Mouse (Mus musculus): ENCODE measurements around the gene Ppp1r8. TPM values are rescaled to one million over a fixed set of nuclear protein-coding genes. Genes with fewer than 3 reads are reported as not detected.
"Not testable (repeated sequence)": the region's sequence is repeated elsewhere in the genome, so short reads cannot be mapped to it uniquely, and the experiment has no call there.

Ppp1r8 gene
- polyA plus RNA-seq, 1 experiment from 2014 or later: 74.7 TPM

- WGBS: 78% methylated on average over 9 of the region's 9 CpGs
- Histone ChIP-seq H3K27ac (no peak overlapping the region), H3K9me3 (no peaks in the 10 kb centered on the region), H3K4me2 (no peak overlapping the region), H3K36me3 (replicated peaks) (no peaks in the 10 kb centered on the region), H3K9ac (no peak overlapping the region), H3K27me3 (peaks cover 31% of the 10 kb centered on the region), H3K4me3 (replicated peaks) (no peak overlapping the region), H3K4me1 (peaks cover 6% of the 10 kb centered on the region)
- no peak for ATAC-seq (ENCODE audit: low FRiP score)
Measured at GRCm38 (mm10) chr4:132794028-132794427, 48.9 kb downstream of the Ppp1r8 start.

GRCm38 (mm10) chr4:132793322-132794004 is 49.5 kb downstream of the Ppp1r8 start:
- H3K4me2 ChIP-seq; H3K9me3 ChIP-seq; H3K9ac ChIP-seq; H3K36me3 ChIP-seq (replicated peaks); H3K4me3 ChIP-seq (replicated peaks); H3K27ac ChIP-seq; ATAC-seq (ENCODE audit: low FRiP score); H3K4me1 ChIP-seq: not testable (repeated sequence)
- 88% methylated on average over 8 of the region's 9 CpGs for WGBS
- H3K27me3 ChIP-seq: peaks cover 31% of the 10 kb centered on the region

- no peak overlapping the region for H3K4me3 ChIP-seq (replicated peaks)
- no peak overlapping the region for H3K27ac ChIP-seq
- ATAC-seq (ENCODE audit: low FRiP score): no peak
- no peaks in the 10 kb centered on the region for H3K4me1 ChIP-seq
- 91% methylated on average over 8 of the region's 8 CpGs for WGBS
- no peaks in the 10 kb centered on the region for H3K36me3 ChIP-seq (replicated peaks)
- H3K4me2 ChIP-seq: no peak overlapping the region
- H3K9me3 ChIP-seq: no peaks in the 10 kb centered on the region
- H3K27me3 ChIP-seq: peaks cover 11% of the 10 kb centered on the region
- no peak overlapping the region for H3K9ac ChIP-seq
Measured at GRCm38 (mm10) chr4:132789731-132790130, 53.2 kb downstream of the Ppp1r8 start.

- Histone ChIP-seq H3K36me3 (replicated peaks) (no peaks in the 10 kb centered on the region), H3K4me1 (no peaks in the 10 kb centered on the region), H3K27ac (no peak overlapping the region), H3K4me3 (replicated peaks) (no peak overlapping the region), H3K9ac (no peak overlapping the region), H3K27me3 (no peaks in the 10 kb centered on the region), H3K9me3 (no peaks in the 10 kb centered on the region), H3K4me2 (no peak overlapping the region)
- WGBS: 92% methylated on average over 13 of the region's 13 CpGs
- no peak for ATAC-seq (ENCODE audit: low FRiP score)
Measured at GRCm38 (mm10) chr4:132785228-132785627, 57.7 kb downstream of the Ppp1r8 start.

- Histone ChIP-seq H3K4me3 (replicated peaks) (no peak overlapping the region), H3K27me3 (no peaks in the 10 kb centered on the region), H3K27ac (no peak overlapping the region), H3K36me3 (replicated peaks) (peaks cover 11% of the 10 kb centered on the region), H3K4me2 (no peak overlapping the region), H3K9me3 (no peaks in the 10 kb centered on the region), H3K4me1 (no peaks in the 10 kb centered on the region), H3K9ac (no peak overlapping the region)
- ATAC-seq (ENCODE audit: low FRiP score): no peak
- WGBS: 92% methylated on average over 2 of the region's 2 CpGs
Measured at GRCm38 (mm10) chr4:132783732-132784131, 59.2 kb downstream of the Ppp1r8 start.

- no peak for ATAC-seq (ENCODE audit: low FRiP score)
- Histone ChIP-seq H3K27ac (no peak overlapping the region), H3K4me1 (no peaks in the 10 kb centered on the region), H3K9me3 (no peaks in the 10 kb centered on the region), H3K9ac (no peak overlapping the region), H3K27me3 (no peaks in the 10 kb centered on the region), H3K4me2 (no peak overlapping the region), H3K36me3 (replicated peaks) (peaks cover 45% of the 10 kb centered on the region), H3K4me3 (replicated peaks) (no peak overlapping the region)
- 92% methylated on average over 4 of the region's 4 CpGs for WGBS
Measured at GRCm38 (mm10) chr4:132780288-132780687, 62.7 kb downstream of the Ppp1r8 start.

- Histone ChIP-seq H3K27ac (no peak overlapping the region), H3K36me3 (replicated peaks) (peaks cover 59% of the 10 kb centered on the region), H3K9ac (no peak overlapping the region), H3K4me3 (replicated peaks) (no peak overlapping the region), H3K4me1 (no peaks in the 10 kb centered on the region), H3K9me3 (no peaks in the 10 kb centered on the region), H3K4me2 (no peak overlapping the region), H3K27me3 (no peaks in the 10 kb centered on the region)
- ATAC-seq (ENCODE audit: low FRiP score): no peak
- WGBS: 96% methylated on average over 6 of the region's 6 CpGs
Measured at GRCm38 (mm10) chr4:132778562-132779201, 64.3 kb downstream of the Ppp1r8 start.

Other genes starting within 250 kb of the Ppp1r8 start
- gene Eya3, start 204.2 kb downstream of the Ppp1r8 start, polyA plus RNA-seq (2016; fragmentation: Nextera tagmentation; extraction: Ambion mirVana): 25.5 and 28.4 TPM in 2 replicates
- gene Xkr8, start 110.6 kb downstream of the Ppp1r8 start, polyA plus RNA-seq (2016; fragmentation: Nextera tagmentation; extraction: Ambion mirVana): 4.0 and 5.4 TPM in 2 replicates
- 3.2 and 4.1 TPM in 2 replicates for gene Smpdl3b, start 85.9 kb downstream of the Ppp1r8 start, polyA plus RNA-seq (2016; fragmentation: Nextera tagmentation; extraction: Ambion mirVana)
- gene Rpa2, start 74.8 kb downstream of the Ppp1r8 start, polyA plus RNA-seq (2016; fragmentation: Nextera tagmentation; extraction: Ambion mirVana): 136 and 143 TPM in 2 replicates
- gene Themis2, start 46.8 kb downstream of the Ppp1r8 start, polyA plus RNA-seq (2016; fragmentation: Nextera tagmentation; extraction: Ambion mirVana): 0.29 and 0.67 TPM in 2 replicates
- 93.7 and 94.7 TPM in 2 replicates for gene Stx12, start 41.3 kb upstream of the Ppp1r8 start, polyA plus RNA-seq (2016; fragmentation: Nextera tagmentation; extraction: Ambion mirVana)
- 30.3 and 31.3 TPM in 2 replicates for gene Fam76a, start 79.4 kb upstream of the Ppp1r8 start, polyA plus RNA-seq (2016; fragmentation: Nextera tagmentation; extraction: Ambion mirVana)
- 0.12 and 0.20 TPM in 2 replicates for gene Fgr, start 130.9 kb upstream of the Ppp1r8 start, polyA plus RNA-seq (2016; fragmentation: Nextera tagmentation; extraction: Ambion mirVana)
- 7.2 and 8.1 TPM in 2 replicates for gene Ahdc1, start 168.1 kb upstream of the Ppp1r8 start, polyA plus RNA-seq (2016; fragmentation: Nextera tagmentation; extraction: Ambion mirVana)